Mouse (Mus musculus) myocyte (in vitro differentiated cells): ENCODE measurements around the gene Slc12a3.

Source experiments
- MAX ChIP-seq: IDR thresholded peaks from one replicate; pipeline ENCODE4 v1.6.1; 2011; ENCODE audit warnings: low read depth, mild to moderate bottlenecking, control low read depth
- MYOG ChIP-seq, 3 experiments: IDR thresholded peaks; one replicate each; pipeline ENCODE4 v1.6.1; 2011; ENCODE audit warnings: control low read depth in 2 of 3, low read depth in 2 of 3, mild to moderate bottlenecking in 2 of 3; ENCODE audit not compliant: insufficient read length in 2 of 3, control insufficient read depth in 1 of 3, insufficient read depth in 1 of 3
- POLR2A ChIP-seq: IDR thresholded peaks from one replicate; pipeline ENCODE4 v1.6.1; 2011; ENCODE audit warnings: low read depth, mild to moderate bottlenecking, control low read depth, moderate library complexity; ENCODE audit not compliant: insufficient read length
- USF1 ChIP-seq: IDR thresholded peaks from one replicate; pipeline ENCODE4 v1.6.1; 2011; ENCODE audit warnings: low read depth, mild to moderate bottlenecking, control low read depth, moderate library complexity

- TF ChIP-seq MAX (no peak), POLR2A (no peak), MYOG (IDR thresholded peaks at IDR 0.05; ENCODE audit: control insufficient read depth in 1 of 3, insufficient read depth in 1 of 3, insufficient read length in 2 of 3, low read depth in 2 of 3) (no peak), USF1 (no peak)
Observed at GRCm38 (mm10) chr8:94346264-94346663, 17.3 kb downstream of the Slc12a3 start.
